Mouse (Mus musculus) forebrain, embryonic 14.5 days (tissue): ENCODE measurements at regions not wholly inside any gene's neighbourhood (a gene's known extent, or its start where the extent isn't known, plus 50 kb on each side); places are given as distances from the start of the nearest gene placed in this dataset.

Source experiments
- ATAC-seq: fragments of 200-750 bp; cut with Nextera tagmentation; 2 replicates; pipeline ENCODE4 v1.8.0; 2017; ENCODE audit warnings: mild to moderate bottlenecking, moderate library complexity
- DNase-seq: peaks from one replicate; pipeline ENCODE4 v3.0.0-alpha.2; 2015; ENCODE audit warnings: low spot score
- H3K27ac ChIP-seq: fragments of 300-500 bp; sonication (generic); 2 replicates; pipeline ENCODE4 v1.5.1; 2014; ENCODE audit warnings: low read depth, mild to moderate bottlenecking, control low read depth, low read length, moderate library complexity
- H3K27me3 ChIP-seq: fragments of 300-500 bp; sonication (generic); replicated peaks from 2 replicates; pipeline ENCODE4 v1.6.1; 2014; ENCODE audit warnings: low read length, control low read depth, mixed read lengths; ENCODE audit not compliant: control insufficient read depth, insufficient read depth
- H3K36me3 ChIP-seq: fragments of 300-500 bp; sonication (generic); 2 replicates; pipeline ENCODE4 v1.6.1; 2014; ENCODE audit warnings: low read length, control low read depth; ENCODE audit not compliant: control insufficient read depth, insufficient read depth
- H3K4me1 ChIP-seq: fragments of 300-500 bp; sonication (generic); 2 replicates; pipeline ENCODE4 v1.6.1; 2014; ENCODE audit warnings: antibody characterized with exemption, low read length, control low read depth; ENCODE audit not compliant: control insufficient read depth, insufficient read depth
- H3K4me2 ChIP-seq: fragments of 300-500 bp; sonication (generic); 2 replicates; pipeline ENCODE4 v1.6.1; 2014; ENCODE audit warnings: mild to moderate bottlenecking, control low read depth, low read length
- H3K4me3 ChIP-seq: fragments of 300-500 bp; sonication (generic); 2 replicates; pipeline ENCODE4 v1.5.1; 2014; ENCODE audit warnings: low read depth, low read length, control low read depth
- H3K9ac ChIP-seq: fragments of 300-500 bp; sonication (generic); 2 replicates; pipeline ENCODE4 v1.6.1; 2014; ENCODE audit warnings: mild to moderate bottlenecking, low read length, control low read depth, moderate library complexity
- H3K9me3 ChIP-seq: fragments of 300-500 bp; sonication (generic); replicated peaks from 2 replicates; pipeline ENCODE4 v1.6.1; 2016; ENCODE audit warnings: low read length, control low read depth, mixed read lengths; ENCODE audit not compliant: control insufficient read depth
- WGBS: fragments of 180-500 bp; shearing (Covaris S2); extraction: QIAGEN DNeasy Blood & Tissue Kit; methylation state at CpG from one replicate; pipeline ENCODE4 v1.1.7; 2014; 5-methylcytosine and 5-hydroxymethylcytosine counted together

DNA sequence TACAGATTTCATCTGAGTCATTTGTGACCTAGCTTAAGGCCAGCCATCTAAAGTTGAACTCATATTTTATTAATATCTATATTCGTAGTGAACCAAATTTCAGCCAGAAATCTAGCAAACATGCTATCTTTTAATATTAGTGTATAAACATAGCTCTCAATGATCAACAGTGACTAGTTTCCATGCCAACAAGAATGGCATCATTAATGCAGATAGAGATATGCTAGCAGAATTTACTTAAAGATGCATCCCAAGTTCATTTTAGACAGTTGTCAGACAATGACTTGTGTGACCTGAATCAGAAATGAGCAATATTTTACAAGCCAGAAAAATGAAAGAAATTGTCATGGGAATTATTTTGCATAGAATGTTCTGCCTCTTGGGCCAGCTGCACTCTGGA, 60.5 kb upstream of the Cep85l start:
- 91% methylated on average over 1 of the region's 1 CpGs for WGBS
- Histone ChIP-seq H3K4me1 (peaks cover 13% of the 10 kb centered on the region; the same call in 1 of the 2 replicates), H3K27ac (no peak overlapping the region), H3K4me3 (no peak overlapping the region), H3K9ac (no peak overlapping the region), H3K27me3 (no peaks in the 10 kb centered on the region), H3K9me3 (no peaks in the 10 kb centered on the region), H3K36me3 (no peaks in the 10 kb centered on the region), H3K4me2 (no peak overlapping the region)
- ATAC-seq, result no peak
- no peak for DNase-seq

GRCm38 (mm10) chr10:53438388-53438787, 58.6 kb upstream of the Cep85l start:
- Histone ChIP-seq H3K36me3 (no peaks in the 10 kb centered on the region), H3K4me1 (peaks cover 14% of the 10 kb centered on the region; the same call in 1 of the 2 replicates), H3K27ac (no peak overlapping the region), H3K9me3 (no peaks in the 10 kb centered on the region), H3K4me2 (no peak overlapping the region), H3K9ac (no peak overlapping the region), H3K4me3 (no peak overlapping the region), H3K27me3 (no peaks in the 10 kb centered on the region)
- no peak for ATAC-seq
- DNase-seq, result no peak
- 87% methylated on average over 4 of the region's 4 CpGs for WGBS

- H3K27ac ChIP-seq, result no peak overlapping the region
- H3K9ac ChIP-seq, result no peak overlapping the region
- H3K27me3 ChIP-seq, result no peaks in the 10 kb centered on the region
- ATAC-seq (no peak), DNase-seq (no peak)
- H3K4me1 ChIP-seq, result peaks cover 14% of the 10 kb centered on the region; the same call in 1 of the 2 replicates
- H3K4me3 ChIP-seq, result no peak overlapping the region
- WGBS, result 93% methylated on average over 4 of the region's 4 CpGs
- no peak overlapping the region for H3K4me2 ChIP-seq
- H3K9me3 ChIP-seq, result no peaks in the 10 kb centered on the region
- H3K36me3 ChIP-seq, result no peaks in the 10 kb centered on the region
Observed at GRCm38 (mm10) chr10:53437724-53438123, 58.0 kb upstream of the Cep85l start.

DNA sequence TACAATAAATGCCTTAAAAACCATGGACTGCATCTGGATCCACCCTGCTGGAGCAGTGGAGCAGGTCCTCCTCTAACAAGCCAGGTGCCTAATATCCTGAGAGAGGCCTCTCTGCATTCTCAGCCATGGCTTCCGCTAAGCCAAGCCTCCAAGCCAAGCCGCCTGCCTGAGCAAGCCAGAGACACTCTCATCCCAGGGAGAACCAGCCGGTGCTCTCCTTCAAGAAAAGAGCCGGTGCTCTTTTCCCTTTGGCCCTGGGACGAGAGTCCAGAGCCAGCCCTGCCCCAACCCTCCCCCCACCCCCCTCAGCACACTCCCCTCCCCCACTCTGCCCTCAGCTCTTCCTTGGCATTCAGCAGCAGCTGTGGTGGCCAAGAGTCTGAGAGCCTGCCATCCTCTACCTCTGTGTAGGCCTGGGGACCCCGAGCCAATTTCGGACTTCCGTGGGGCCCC, 56.3 kb upstream of the Cep85l start:
- 72% methylated on average over 8 of the region's 8 CpGs for WGBS
- no peak overlapping the region for H3K4me3 ChIP-seq
- ATAC-seq, result 0 out of 2 replicates have a peak, but pooled peaks have one; percentile 35

GRCm38 (mm10) chr10:53435181-53435874, 55.6 kb upstream of the Cep85l start:
- Histone ChIP-seq H3K4me2 (no peak overlapping the region), H3K4me3 (no peak overlapping the region), H3K4me1 (peaks cover 15% of the 10 kb centered on the region), H3K27ac (peak overlapping the region; percentile 63), H3K9ac (no peak overlapping the region), H3K27me3 (no peaks in the 10 kb centered on the region), H3K36me3 (no peaks in the 10 kb centered on the region), H3K9me3 (no peaks in the 10 kb centered on the region)
- DNase-seq (peak; percentile 31), ATAC-seq (peak; percentile 19; the same call in 1 of the 2 replicates)
- WGBS, result 53% methylated on average over 14 of the region's 14 CpGs

More for the DNA sequence above, 56.3 kb upstream of the Cep85l start:
- peaks cover 14% of the 10 kb centered on the region; the same call in 1 of the 2 replicates for H3K4me1 ChIP-seq
- H3K36me3 ChIP-seq, result no peaks in the 10 kb centered on the region
- DNase-seq, result no peak
- no peak overlapping the region for H3K4me2 ChIP-seq
- H3K27me3 ChIP-seq, result no peaks in the 10 kb centered on the region
- H3K27ac ChIP-seq, result no peak overlapping the region
- no peak overlapping the region for H3K9ac ChIP-seq
- H3K9me3 ChIP-seq, result no peaks in the 10 kb centered on the region

DNA sequence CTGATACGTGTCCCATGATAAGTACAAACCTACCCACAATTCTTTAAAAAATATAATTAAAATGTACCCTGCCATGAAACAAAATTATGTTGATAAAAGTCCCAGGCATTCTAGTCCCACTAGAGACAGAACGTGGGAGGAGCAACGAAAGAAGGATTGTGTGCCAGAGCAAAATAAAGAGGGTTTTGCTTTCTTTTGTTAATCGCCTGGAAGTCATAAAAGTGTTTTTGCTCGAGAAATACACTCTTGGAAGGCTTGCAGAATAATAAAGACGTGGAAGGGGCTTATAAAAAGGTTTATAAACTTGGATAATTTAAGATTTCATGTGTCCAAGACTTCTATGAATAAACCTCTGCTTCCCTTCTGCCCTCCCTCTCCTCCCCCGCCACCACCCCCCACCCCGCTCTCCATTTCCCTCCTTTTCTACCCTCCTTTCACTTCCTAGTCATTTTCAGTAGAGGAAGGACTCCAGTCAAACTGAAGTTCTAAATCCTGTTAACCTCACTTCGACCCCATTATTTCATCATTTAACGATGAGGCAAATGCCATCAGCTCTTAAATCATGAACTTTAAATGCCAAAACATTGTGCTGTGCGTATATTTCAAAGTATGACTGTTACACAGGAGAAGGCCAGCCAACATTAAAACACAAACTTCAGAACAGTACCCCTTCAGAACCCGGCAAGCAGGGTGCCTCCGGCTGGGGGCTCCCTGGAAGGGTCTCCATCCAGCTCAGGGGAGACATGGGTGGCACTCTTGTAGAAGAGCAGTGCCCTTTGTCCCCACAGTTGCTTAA, 54.8 kb upstream of the Cep85l start:
- no peak overlapping the region for H3K4me2 ChIP-seq
- no peaks in the 10 kb centered on the region for H3K27me3 ChIP-seq
- no peaks in the 10 kb centered on the region for H3K36me3 ChIP-seq
- ATAC-seq (no peak), DNase-seq (no peak)
- H3K9me3 ChIP-seq, result no peaks in the 10 kb centered on the region
- peaks cover 21% of the 10 kb centered on the region for H3K4me1 ChIP-seq
- no peak overlapping the region for H3K27ac ChIP-seq
- 58% methylated on average over 13 of the region's 13 CpGs for WGBS
- no peak overlapping the region for H3K9ac ChIP-seq
- no peak overlapping the region for H3K4me3 ChIP-seq

- WGBS, result 78% methylated on average over 2 of the region's 2 CpGs
- no peak for ATAC-seq
- Histone ChIP-seq H3K27me3 (no peaks in the 10 kb centered on the region), H3K36me3 (no peaks in the 10 kb centered on the region), H3K4me1 (peaks cover 28% of the 10 kb centered on the region), H3K4me3 (no peak overlapping the region), H3K27ac (no peak overlapping the region), H3K9ac (no peak overlapping the region), H3K9me3 (no peaks in the 10 kb centered on the region), H3K4me2 (no peak overlapping the region)
- DNase-seq, result no peak
Observed at GRCm38 (mm10) chr10:53432794-53433193, 53.0 kb upstream of the Cep85l start.

DNA sequence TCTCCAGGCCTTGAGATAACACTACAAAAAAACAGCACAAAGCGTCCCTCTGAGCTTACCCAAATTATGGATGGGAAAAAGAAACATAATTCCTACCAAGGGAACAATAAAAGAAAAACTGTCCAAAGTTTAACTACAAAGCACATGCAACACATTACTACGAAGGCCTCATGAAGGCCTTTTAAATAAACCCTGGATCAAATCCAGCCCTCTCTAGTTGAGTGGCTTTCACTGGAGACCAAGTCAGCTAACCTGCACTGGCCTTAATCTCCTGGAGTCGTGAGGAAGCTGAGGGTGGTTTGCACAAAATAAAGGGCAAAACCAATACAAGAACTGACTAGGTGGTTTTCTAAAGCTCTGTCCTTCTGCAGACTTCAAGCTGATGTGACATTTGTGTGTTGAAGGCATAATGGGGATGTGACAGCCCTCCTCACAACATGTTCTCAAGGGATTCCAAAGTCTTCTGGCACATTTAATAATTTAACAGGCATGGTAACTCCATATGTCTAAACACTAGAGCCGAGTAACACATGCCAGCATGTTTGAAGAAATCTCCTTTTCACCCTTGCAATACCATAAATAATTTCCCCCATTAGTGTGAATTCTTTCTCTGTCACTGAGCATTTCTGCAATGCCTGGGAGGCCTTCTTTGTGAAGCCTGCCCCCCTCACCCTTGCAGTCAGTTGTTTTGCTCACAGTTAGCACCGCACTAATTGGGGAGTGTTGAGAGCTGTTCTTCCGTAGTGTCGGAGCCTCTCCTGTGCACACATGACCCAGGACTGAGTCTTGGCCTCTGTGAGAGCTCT, 50.0 kb upstream of the Cep85l start:
- Histone ChIP-seq H3K9me3 (no peaks in the 10 kb centered on the region), H3K4me1 (peaks cover 15% of the 10 kb centered on the region), H3K27ac (peak overlapping the region; percentile 70), H3K36me3 (no peaks in the 10 kb centered on the region), H3K4me3 (no peak overlapping the region), H3K27me3 (no peaks in the 10 kb centered on the region), H3K4me2 (no peak overlapping the region), H3K9ac (no peak overlapping the region)
- ATAC-seq, result peak; percentile 92
- WGBS, result 15% methylated on average over 7 of the region's 7 CpGs
- peak; percentile 92 for DNase-seq
